Mouse (Mus musculus): Measurements from ENCODE around the gene Nat8. TPM values are rescaled to one million over a fixed set of nuclear protein-coding genes. Genes with fewer than 3 reads are reported as not detected.
"Not testable (repeated sequence)": the region's sequence is repeated elsewhere in the genome, so short reads cannot be mapped to it uniquely, and the experiment has no call there.

Nat8 gene
- total and polyA plus RNA-seq, 2 experiments from 2014 or later = 0.64 TPM; not detected in 1

GRCm38 (mm10) chr6:85822286-85822685 is 9.6 kb downstream of the Nat8 start:
- whole genome bisulfite sequencing = 87% methylated on average over 4 of the region's 4 CpGs
- Histone ChIP-seq H3K4me2 (ENCODE audit: low read depth, low read length) (no peak overlapping the region), H3K9me3 (ENCODE audit: low read length) (no peaks in the 10 kb centered on the region), H3K36me3 (ENCODE audit: insufficient read depth, low read length) (no peaks in the 10 kb centered on the region), H3K9ac (replicated peaks; ENCODE audit: low read length) (no peak overlapping the region), H3K27ac (no peak overlapping the region), H3K4me3 (ENCODE audit: low read length) (no peak overlapping the region), H3K27me3 (ENCODE audit: insufficient read depth, low read length) (no peaks in the 10 kb centered on the region), H3K4me1 (ENCODE audit: insufficient read depth, low read length) (no peaks in the 10 kb centered on the region)
- no peak for DNase-seq (ENCODE audit: low spot score)
- no peak for ATAC-seq
- no peak for TF ChIP-seq CTCF (IDR thresholded peaks at IDR 0.05; ENCODE audit: low read depth)

- 93% methylated on average over 5 of the region's 5 CpGs for WGBS
- H3K27ac ChIP-seq = no peak within 1 kb of the TSS
- ATAC-seq = no peak
- H3K4me3 ChIP-seq (ENCODE audit: low read length) = no peak within 1 kb of the TSS
- TF ChIP-seq CTCF (IDR thresholded peaks at IDR 0.05; ENCODE audit: low read depth) = no peak
- no peaks in the 10 kb centered on the region for H3K27me3 ChIP-seq (ENCODE audit: insufficient read depth, low read length)
- no peaks in the 10 kb centered on the region for H3K9me3 ChIP-seq (ENCODE audit: low read length)
- no peak for DNase-seq (ENCODE audit: low spot score)
- no peaks in the 10 kb centered on the region for H3K36me3 ChIP-seq (ENCODE audit: insufficient read depth, low read length)
- H3K4me2 ChIP-seq (ENCODE audit: low read depth, low read length) = no peak within 1 kb of the TSS
- H3K9ac ChIP-seq (replicated peaks; ENCODE audit: low read length) = no peak within 1 kb of the TSS
- H3K4me1 ChIP-seq (ENCODE audit: insufficient read depth, low read length) = no peaks in the 10 kb centered on the region
Observed at GRCm38 (mm10) chr6:85820837-85821236, 11.0 kb downstream of the Nat8 start, which contains the start of the genes Nat8f6 and Nat8f5. Gene Nat8f6, minus strand, starts transcription at chr6:85820954. Gene Nat8f5, minus strand, starts transcription at chr6:85820972.

- H3K4me3 ChIP-seq (ENCODE audit: low read length) = no peak overlapping the region
- H3K27me3 ChIP-seq (ENCODE audit: insufficient read depth, low read length) = no peaks in the 10 kb centered on the region
- H3K4me1 ChIP-seq (ENCODE audit: insufficient read depth, low read length) = no peaks in the 10 kb centered on the region
- H3K9ac ChIP-seq (replicated peaks; ENCODE audit: low read length) = no peak overlapping the region
- H3K4me2 ChIP-seq (ENCODE audit: low read depth, low read length) = no peak overlapping the region
- no peaks in the 10 kb centered on the region for H3K9me3 ChIP-seq (ENCODE audit: low read length)
- no peak overlapping the region for H3K27ac ChIP-seq
- TF ChIP-seq CTCF (IDR thresholded peaks at IDR 0.05; ENCODE audit: low read depth) = no peak
- ATAC-seq (no peak), DNase-seq (ENCODE audit: low spot score) (no peak)
- WGBS = 20% methylated on average over 1 of the region's 1 CpGs
- no peaks in the 10 kb centered on the region for H3K36me3 ChIP-seq (ENCODE audit: insufficient read depth, low read length)
Observed at GRCm38 (mm10) chr6:85818338-85818737, 13.5 kb downstream of the Nat8 start.

- Histone ChIP-seq H3K36me3 (ENCODE audit: insufficient read depth, low read length) (no peaks in the 10 kb centered on the region), H3K4me2 (ENCODE audit: low read depth, low read length) (no peak overlapping the region), H3K9ac (replicated peaks; ENCODE audit: low read length) (no peak overlapping the region), H3K27me3 (ENCODE audit: insufficient read depth, low read length) (no peaks in the 10 kb centered on the region), H3K4me1 (ENCODE audit: insufficient read depth, low read length) (no peaks in the 10 kb centered on the region), H3K4me3 (ENCODE audit: low read length) (no peak overlapping the region), H3K27ac (no peak overlapping the region), H3K9me3 (ENCODE audit: low read length) (no peaks in the 10 kb centered on the region)
- TF ChIP-seq CTCF (IDR thresholded peaks at IDR 0.05; ENCODE audit: low read depth) = no peak
- DNase-seq (ENCODE audit: low spot score) (no peak), ATAC-seq (no peak)
- 93% methylated on average over 2 of the region's 2 CpGs for WGBS
Observed at GRCm38 (mm10) chr6:85813339-85813738, 18.5 kb downstream of the Nat8 start.

GRCm38 (mm10) chr6:85810942-85811537 is 20.8 kb downstream of the Nat8 start:
- not testable (repeated sequence) for DNase-seq (ENCODE audit: low spot score); H3K36me3 ChIP-seq (ENCODE audit: insufficient read depth, low read length); ATAC-seq; H3K4me1 ChIP-seq (ENCODE audit: insufficient read depth, low read length); H3K27me3 ChIP-seq (ENCODE audit: insufficient read depth, low read length); H3K4me2 ChIP-seq (ENCODE audit: low read depth, low read length); H3K9me3 ChIP-seq (ENCODE audit: low read length); H3K4me3 ChIP-seq (ENCODE audit: low read length); H3K27ac ChIP-seq; H3K9ac ChIP-seq (replicated peaks; ENCODE audit: low read length)
- 78% methylated on average over 2 of the region's 3 CpGs for WGBS

GRCm38 (mm10) chr6:85810514-85810913 is 21.4 kb downstream of the Nat8 start:
- H3K9me3 ChIP-seq (ENCODE audit: low read length); H3K36me3 ChIP-seq (ENCODE audit: insufficient read depth, low read length); H3K27ac ChIP-seq; H3K9ac ChIP-seq (replicated peaks; ENCODE audit: low read length); DNase-seq (ENCODE audit: low spot score); H3K27me3 ChIP-seq (ENCODE audit: insufficient read depth, low read length); H3K4me1 ChIP-seq (ENCODE audit: insufficient read depth, low read length); H3K4me2 ChIP-seq (ENCODE audit: low read depth, low read length); ATAC-seq; H3K4me3 ChIP-seq (ENCODE audit: low read length): not testable (repeated sequence)
- WGBS = 93% methylated on average over 2 of the region's 3 CpGs

- H3K4me1 ChIP-seq (ENCODE audit: insufficient read depth, low read length); H3K36me3 ChIP-seq (ENCODE audit: insufficient read depth, low read length); H3K9me3 ChIP-seq (ENCODE audit: low read length); ATAC-seq; H3K27ac ChIP-seq; H3K27me3 ChIP-seq (ENCODE audit: insufficient read depth, low read length); DNase-seq (ENCODE audit: low spot score); H3K4me2 ChIP-seq (ENCODE audit: low read depth, low read length); H3K9ac ChIP-seq (replicated peaks; ENCODE audit: low read length); H3K4me3 ChIP-seq (ENCODE audit: low read length): not testable (repeated sequence)
- WGBS = 87% methylated on average over 2 of the region's 3 CpGs
Observed at GRCm38 (mm10) chr6:85809784-85810183, 22.1 kb downstream of the Nat8 start.

GRCm38 (mm10) chr6:85803180-85803579 is 28.7 kb downstream of the Nat8 start:
- 58% methylated on average over 5 of the region's 5 CpGs for WGBS
- not testable (repeated sequence) for H3K4me2 ChIP-seq (ENCODE audit: low read depth, low read length); H3K4me1 ChIP-seq (ENCODE audit: insufficient read depth, low read length); ATAC-seq; H3K9me3 ChIP-seq (ENCODE audit: low read length); H3K27ac ChIP-seq; H3K9ac ChIP-seq (replicated peaks; ENCODE audit: low read length); H3K4me3 ChIP-seq (ENCODE audit: low read length); H3K27me3 ChIP-seq (ENCODE audit: insufficient read depth, low read length); H3K36me3 ChIP-seq (ENCODE audit: insufficient read depth, low read length); DNase-seq (ENCODE audit: low spot score)
